23 mouse cellular contexts compared by ENCODE assay signal in genomic region chr16:90837431-90837830, GRCm38 (mm10). TPM values are rescaled to one million over a fixed set of nuclear protein-coding genes. Genes with fewer than 3 reads are reported as not detected.
DNase-seq lines count a peak whose midpoint lies in the region; ATAC-seq and TF ChIP-seq lines count a peak whose summit lies in the region.
"Had no signal": no experiment of that assay in that cellular context is flagged by ENCODE, and none has a peak within 500 bp of the region (broad histone marks: within the 10 kb centered on the region; RNA-seq: fewer than 3 reads in every experiment).

No protein-coding gene starts in this region.

- H3K9ac ChIP-seq in heart, embryonic 13.5 days = no peak overlapping the region
- no peak overlapping the region for H3K9ac ChIP-seq in heart, embryonic 12.5 days
- no peak overlapping the region for H3K9ac ChIP-seq in hindbrain, postnatal 0 days (replicated peaks; ENCODE audit: low read length)
- no peak overlapping the region for H3K9ac ChIP-seq in hindbrain, embryonic 12.5 days
- H3K9ac ChIP-seq in neural tube, embryonic 13.5 days = no peak overlapping the region
- H3K9ac ChIP-seq: embryonic facial prominence, embryonic 15.5 days had no signal

- WGBS in heart, embryonic 13.5 days = 59% methylated on average over 8 of the region's 8 CpGs
- 56% methylated on average over 8 of the region's 8 CpGs for WGBS in heart, embryonic 12.5 days
- WGBS in hindbrain, postnatal 0 days = 40% methylated on average over 8 of the region's 8 CpGs
- 56% methylated on average over 8 of the region's 8 CpGs for WGBS in hindbrain, embryonic 12.5 days
- WGBS in neural tube, embryonic 13.5 days = 53% methylated on average over 8 of the region's 8 CpGs

- DNase-seq in hindbrain, postnatal 0 days (ENCODE audit: low spot score) = peak; percentile 23
- DNase-seq in adrenal gland, postnatal 10 days = no peak
- DNase-seq: adrenal gland, postnatal 25 days; cerebellum, adult 8-10 months; cerebellum, postnatal 14 days; embryo, embryonic 11 days; gastrocnemius, adult 2 months; gastrocnemius, postnatal 25 days; heart, postnatal 10 days; heart, postnatal 4 days had no signal

- H3K4me3 ChIP-seq in heart, embryonic 13.5 days = no peak overlapping the region
- no peak overlapping the region for H3K4me3 ChIP-seq in heart, embryonic 12.5 days
- no peak overlapping the region for H3K4me3 ChIP-seq in hindbrain, postnatal 0 days (ENCODE audit: low read length)
- no peak overlapping the region for H3K4me3 ChIP-seq in hindbrain, embryonic 12.5 days
- no peak overlapping the region for H3K4me3 ChIP-seq in neural tube, embryonic 13.5 days
- H3K4me3 ChIP-seq: embryonic facial prominence, embryonic 15.5 days; erythroblast, embryonic 14.5 days; gastrocnemius, adult 2 months had no signal

- H3K27ac ChIP-seq in heart, embryonic 13.5 days (replicated peaks) = peak overlapping the region; percentile 33; the same call in 1 of the 2 replicates
- no peak overlapping the region for H3K27ac ChIP-seq in heart, embryonic 12.5 days (ENCODE audit: poor library complexity, severe bottlenecking)
- 0 out of 2 replicates have a peak overlapping the region, but pooled peaks have one; percentile 26 for H3K27ac ChIP-seq in hindbrain, postnatal 0 days
- no peak overlapping the region for H3K27ac ChIP-seq in hindbrain, embryonic 12.5 days
- peak overlapping the region; percentile 24 for H3K27ac ChIP-seq in neural tube, embryonic 13.5 days (replicated peaks)
- H3K27ac ChIP-seq: embryonic facial prominence, embryonic 15.5 days; gastrocnemius, adult 2 months had no signal

- ATAC-seq in heart, embryonic 13.5 days (ENCODE audit: extremely low read depth, insufficient number of reproducible peaks, low FRiP score, low TSS enrichment) = no peak
- no peak for ATAC-seq in heart, embryonic 12.5 days (ENCODE audit: insufficient number of reproducible peaks, low FRiP score)
- peak; percentile 42; the same call in 1 of the 2 replicates for ATAC-seq in hindbrain, postnatal 0 days
- no peak for ATAC-seq in hindbrain, embryonic 12.5 days (ENCODE audit: low FRiP score)
- ATAC-seq in neural tube, embryonic 13.5 days (ENCODE audit: low read depth) = peak; percentile 57
- ATAC-seq: activated CD4-positive, CD25-positive, alpha-beta regulatory T cell, adult 4 months; inflammation-experienced regulatory T-cells, adult 6 months; intestine, postnatal 0 days; Patski had no signal

- H3K27me3 ChIP-seq in heart, embryonic 13.5 days (replicated peaks) = peaks cover 38% of the 10 kb centered on the region
- peaks cover 14% of the 10 kb centered on the region for H3K27me3 ChIP-seq in heart, embryonic 12.5 days (replicated peaks)
- no peaks in the 10 kb centered on the region for H3K27me3 ChIP-seq in hindbrain, postnatal 0 days (ENCODE audit: insufficient read depth, low read length)
- H3K27me3 ChIP-seq in hindbrain, embryonic 12.5 days = peaks cover 12% of the 10 kb centered on the region; the same call in 1 of the 2 replicates
- H3K27me3 ChIP-seq in neural tube, embryonic 13.5 days = peaks cover 20% of the 10 kb centered on the region
- H3K27me3 ChIP-seq: Patski had no signal

- H3K9me3 ChIP-seq in heart, embryonic 13.5 days = no peaks in the 10 kb centered on the region
- no peaks in the 10 kb centered on the region for H3K9me3 ChIP-seq in heart, embryonic 12.5 days (replicated peaks)
- no peaks in the 10 kb centered on the region for H3K9me3 ChIP-seq in hindbrain, postnatal 0 days (ENCODE audit: low read length)
- no peaks in the 10 kb centered on the region for H3K9me3 ChIP-seq in hindbrain, embryonic 12.5 days (replicated peaks)
- H3K9me3 ChIP-seq in neural tube, embryonic 13.5 days = no peaks in the 10 kb centered on the region
- H3K9me3 ChIP-seq: embryonic facial prominence, embryonic 15.5 days had no signal

- no peak for TF ChIP-seq CTCF in hindbrain, postnatal 0 days (IDR thresholded peaks at IDR 0.05; ENCODE audit: low read depth)

- H3K4me1 ChIP-seq in heart, embryonic 13.5 days = peaks cover 36% of the 10 kb centered on the region
- H3K4me1 ChIP-seq in heart, embryonic 12.5 days (replicated peaks) = peaks cover 20% of the 10 kb centered on the region
- peaks cover 10% of the 10 kb centered on the region for H3K4me1 ChIP-seq in hindbrain, postnatal 0 days (ENCODE audit: insufficient read depth, low read length)
- peaks cover 31% of the 10 kb centered on the region for H3K4me1 ChIP-seq in hindbrain, embryonic 12.5 days
- H3K4me1 ChIP-seq in neural tube, embryonic 13.5 days (replicated peaks) = peaks cover 46% of the 10 kb centered on the region

- no peaks in the 10 kb centered on the region for H3K36me3 ChIP-seq in heart, embryonic 13.5 days
- no peaks in the 10 kb centered on the region for H3K36me3 ChIP-seq in heart, embryonic 12.5 days
- H3K36me3 ChIP-seq in hindbrain, postnatal 0 days (ENCODE audit: insufficient read depth, low read length) = no peaks in the 10 kb centered on the region
- H3K36me3 ChIP-seq in hindbrain, embryonic 12.5 days = no peaks in the 10 kb centered on the region
- H3K36me3 ChIP-seq in neural tube, embryonic 13.5 days = no peaks in the 10 kb centered on the region
- H3K36me3 ChIP-seq: embryonic facial prominence, embryonic 15.5 days had no signal

- no peak overlapping the region for H3K4me2 ChIP-seq in heart, embryonic 13.5 days
- H3K4me2 ChIP-seq in heart, embryonic 12.5 days = no peak overlapping the region
- no peak overlapping the region for H3K4me2 ChIP-seq in hindbrain, postnatal 0 days (ENCODE audit: low read depth, low read length)
- H3K4me2 ChIP-seq in hindbrain, embryonic 12.5 days (replicated peaks) = no peak overlapping the region
- H3K4me2 ChIP-seq in neural tube, embryonic 13.5 days = no peak overlapping the region
- H3K4me2 ChIP-seq: embryonic facial prominence, embryonic 15.5 days had no signal

RNA-seq across cellular contexts. Expression of gene Eva1c, which starts 10.9 kb away (rescaled TPM):
- 2.6 and 3.6 TPM in 2 replicates for polyA plus RNA-seq in heart, embryonic 13.5 days (2015; fragmentation: Nextera tagmentation; extraction: Ambion mirVana)
- polyA plus RNA-seq in heart, embryonic 12.5 days (2016; fragmentation: Nextera tagmentation; extraction: Ambion mirVana) = 2.1 and 3.4 TPM in 2 replicates
- total RNA-seq in hindbrain, postnatal 0 days (2014; rRNA removed) = 2.3 and 9.4 TPM in 2 replicates
- polyA plus RNA-seq in hindbrain, postnatal 0 days (2015; fragmentation: Nextera tagmentation; extraction: Ambion mirVana) = 3.9 and 4.0 TPM in 2 replicates
- polyA plus RNA-seq in hindbrain, embryonic 12.5 days (2016; fragmentation: Nextera tagmentation; extraction: Ambion mirVana) = 2.7 and 3.6 TPM in 2 replicates
- 1.8 and 2.9 TPM in 2 replicates for polyA plus RNA-seq in neural tube, embryonic 13.5 days (2015; fragmentation: Nextera tagmentation; extraction: Ambion mirVana)
- total RNA-seq in adrenal gland, postnatal 10 days (2021) = 1 to 10 TPM; 4.3 to 4.5 TPM
- total RNA-seq: CH12.LX; common myeloid progenitor, adult 5-6 weeks; granulocyte monocyte progenitor cell, adult 5-6 weeks had no signal
- polyA plus RNA-seq: activated CD4-positive, CD25-positive, alpha-beta regulatory T cell, adult 4 months; inflammation-experienced regulatory T-cells, adult 6 months had no signal

RNA-seq across cellular contexts. Expression of gene Urb1, which starts 27.2 kb away (rescaled TPM):
- 5.9 and 6.4 TPM in 2 replicates for polyA plus RNA-seq in heart, embryonic 13.5 days (2015; fragmentation: Nextera tagmentation; extraction: Ambion mirVana)
- 8.4 and 9.2 TPM in 2 replicates for polyA plus RNA-seq in heart, embryonic 12.5 days (2016; fragmentation: Nextera tagmentation; extraction: Ambion mirVana)
- total RNA-seq in hindbrain, postnatal 0 days (2014; rRNA removed) = 14.5 and 17.6 TPM in 2 replicates
- polyA plus RNA-seq in hindbrain, postnatal 0 days (2015; fragmentation: Nextera tagmentation; extraction: Ambion mirVana) = 4.0 and 4.5 TPM in 2 replicates
- polyA plus RNA-seq in hindbrain, embryonic 12.5 days (2016; fragmentation: Nextera tagmentation; extraction: Ambion mirVana) = 12.6 and 13.8 TPM in 2 replicates
- polyA plus RNA-seq in neural tube, embryonic 13.5 days (2015; fragmentation: Nextera tagmentation; extraction: Ambion mirVana) = 8.8 TPM in 2 replicates
- 10 to 100 TPM; 11.9 to 14.3 TPM for total RNA-seq in adrenal gland, postnatal 10 days (2021)

Comparison
In these comparisons a context has a peak if more than half of its experiments do, and no peak if none do; other contexts are left out.
1. ATAC-seq: peak in hindbrain, postnatal 0 days (single experiment) and neural tube, embryonic 13.5 days (single experiment); none in heart, embryonic 13.5 days (single experiment), heart, embryonic 12.5 days (single experiment) and hindbrain, embryonic 12.5 days (single experiment).
2. H3K27ac ChIP-seq: peak in heart, embryonic 13.5 days (single experiment), hindbrain, postnatal 0 days (single experiment) and neural tube, embryonic 13.5 days (single experiment); none in heart, embryonic 12.5 days (single experiment) and hindbrain, embryonic 12.5 days (single experiment).